9 mouse cellular contexts compared by ENCODE assay signal in genomic region chr6:119329936-119330335, GRCm38 (mm10). TPM values are rescaled to one million over a fixed set of nuclear protein-coding genes. Genes with fewer than 3 reads are reported as not detected.
DNase-seq lines count a peak whose midpoint lies in the region; ATAC-seq and TF ChIP-seq lines count a peak whose summit lies in the region.
"Had no signal": no experiment of that assay in that cellular context is flagged by ENCODE, and none has a peak within 500 bp of the region (broad histone marks: within the 10 kb centered on the region; RNA-seq: fewer than 3 reads in every experiment).

No protein-coding gene starts in this region.

- WGBS in heart, embryonic 10.5 days: 13% methylated on average over 6 of the region's 6 CpGs
- WGBS in kidney, postnatal 0 days: 11% methylated on average over 6 of the region's 6 CpGs

- no peaks in the 10 kb centered on the region for H3K9me3 ChIP-seq in heart, embryonic 10.5 days
- H3K9me3 ChIP-seq in kidney, postnatal 0 days (replicated peaks; ENCODE audit: low read length): no peaks in the 10 kb centered on the region
- H3K9me3 ChIP-seq: liver, embryonic 13.5 days had no signal

- no peak for DNase-seq in heart, embryonic 10.5 days (ENCODE audit: low spot score)
- no peak for DNase-seq in heart, adult 11 months
- peak; percentile 51 for DNase-seq in retina, postnatal 1 day
- DNase-seq in retina, embryonic 14.5 days (ENCODE audit: low spot score): no peak
- no peak for DNase-seq in kidney, postnatal 0 days (ENCODE audit: low spot score)
- peak; percentile 58 for DNase-seq in right cerebral cortex, postnatal 25 days
- DNase-seq in thymus, postnatal 4 days: no peak
- DNase-seq in T-cell, adult 2 months (ENCODE audit: low spot score): no peak
- DNase-seq: liver, embryonic 13.5 days had no signal

- H3K27ac ChIP-seq in heart, embryonic 10.5 days: no peak overlapping the region
- no peak overlapping the region for H3K27ac ChIP-seq in kidney, postnatal 0 days
- H3K27ac ChIP-seq: liver, embryonic 13.5 days had no signal

- H3K4me2 ChIP-seq in kidney, postnatal 0 days (ENCODE audit: low read length): peak overlapping the region; percentile 59

- TF ChIP-seq CTCF in kidney, postnatal 0 days (IDR thresholded peaks at IDR 0.05; ENCODE audit: low read depth): no peak

- ATAC-seq in kidney, postnatal 0 days (replicated peaks; ENCODE audit: low FRiP score, low read depth): no peak

- H3K27me3 ChIP-seq in heart, embryonic 10.5 days (ENCODE audit: insufficient read depth, poor library complexity, severe bottlenecking): peaks cover 100% of the 10 kb centered on the region
- peaks cover 32% of the 10 kb centered on the region for H3K27me3 ChIP-seq in kidney, postnatal 0 days (ENCODE audit: insufficient read depth, low read length)

- peaks cover 57% of the 10 kb centered on the region for H3K4me1 ChIP-seq in heart, embryonic 10.5 days
- peaks cover 13% of the 10 kb centered on the region for H3K4me1 ChIP-seq in kidney, postnatal 0 days (replicated peaks; ENCODE audit: insufficient read depth, low read length)
- H3K4me1 ChIP-seq: liver, embryonic 13.5 days had no signal

- no peak overlapping the region for H3K9ac ChIP-seq in kidney, postnatal 0 days (ENCODE audit: low read depth, low read length)
- H3K9ac ChIP-seq: liver, embryonic 13.5 days had no signal

- peak overlapping the region; percentile 56 for H3K4me3 ChIP-seq in heart, embryonic 10.5 days
- peak overlapping the region; percentile 31 for H3K4me3 ChIP-seq in kidney, postnatal 0 days (replicated peaks; ENCODE audit: low read depth, low read length)
- H3K4me3 ChIP-seq: liver, embryonic 13.5 days had no signal

- no peaks in the 10 kb centered on the region for H3K36me3 ChIP-seq in heart, embryonic 10.5 days
- H3K36me3 ChIP-seq in kidney, postnatal 0 days (ENCODE audit: insufficient read depth, low read length): no peaks in the 10 kb centered on the region
- H3K36me3 ChIP-seq: liver, embryonic 13.5 days had no signal

RNA-seq across cellular contexts. Expression of gene Lrtm2, which starts 0.6 kb away (rescaled TPM):
- polyA plus RNA-seq in heart, embryonic 10.5 days (2016; fragmentation: Nextera tagmentation; extraction: Ambion mirVana): 0.11 TPM in 1 of 2 replicates, not detected in the other
- polyA plus RNA-seq in kidney, postnatal 0 days (2015; fragmentation: Nextera tagmentation; extraction: Ambion mirVana): 0.23 and 0.25 TPM in 2 replicates
- polyA plus RNA-seq: liver, embryonic 13.5 days had no signal

Comparison
In these comparisons a context has a peak if more than half of its experiments do, and no peak if none do; other contexts are left out.
1. DNase-seq: peak in retina, postnatal 1 day (single experiment) and right cerebral cortex, postnatal 25 days (single experiment); none in heart, embryonic 10.5 days (single experiment), heart, adult 11 months (single experiment), retina, embryonic 14.5 days (single experiment), kidney, postnatal 0 days (single experiment), thymus, postnatal 4 days (single experiment) and T-cell, adult 2 months (single experiment).